Mouse (Mus musculus) brown adipose tissue, adult 24 weeks (tissue): ENCODE measurements around the gene Ccdc170. TPM values are rescaled to one million over a fixed set of nuclear protein-coding genes. Genes with fewer than 3 reads are reported as not detected.

Source experiments
- H3K27ac ChIP-seq: fragments of 200-500 bp; replicated peaks from 2 replicates; pipeline ENCODE4 v1.5.1; 2012; ENCODE audit warnings: low read depth, mild to moderate bottlenecking, low read length
- H3K4me1 ChIP-seq: fragments of 200-500 bp; 2 replicates; pipeline ENCODE4 v1.6.1; 2012; ENCODE audit warnings: low read length, mixed read lengths; ENCODE audit not compliant: control insufficient read depth, insufficient read depth, insufficient read length
- H3K4me3 ChIP-seq: fragments of 200-500 bp; 2 replicates; pipeline ENCODE4 v1.5.1; 2012; ENCODE audit warnings: low read depth, mild to moderate bottlenecking, low read length, moderate library complexity; ENCODE audit not compliant: insufficient read depth
- polyA plus RNA-seq: library from polyadenylated mRNA; stranded (reverse); fragments of >200 nt; gene quantifications from 2 replicates; pipeline ENCODE4 v1.2.4, GENCODE M21; 2012; ENCODE audit not compliant: missing spikeins, insufficient read depth, insufficient read length

Gene Ccdc170
- polyA plus RNA-seq, 1 experiment = 2.2 TPM

- Histone ChIP-seq H3K4me3 (no peak overlapping the region), H3K27ac (no peak overlapping the region), H3K4me1 (no peaks in the 10 kb centered on the region)
Observed at GRCm38 (mm10) chr10:4491281-4491680, 9.0 kb downstream of the Ccdc170 start.

- Histone ChIP-seq H3K4me3 (no peak overlapping the region), H3K4me1 (no peaks in the 10 kb centered on the region), H3K27ac (no peak overlapping the region)
Observed at GRCm38 (mm10) chr10:4492045-4492444, 9.7 kb downstream of the Ccdc170 start.

GRCm38 (mm10) chr10:4492909-4493308 lies 10.6 kb downstream of the Ccdc170 start:
- H3K27ac ChIP-seq = no peak overlapping the region
- H3K4me3 ChIP-seq = no peak overlapping the region
- no peaks in the 10 kb centered on the region for H3K4me1 ChIP-seq

- H3K4me1 ChIP-seq = no peaks in the 10 kb centered on the region
- H3K27ac ChIP-seq = no peak overlapping the region
- H3K4me3 ChIP-seq = no peak overlapping the region
Observed at GRCm38 (mm10) chr10:4503251-4503650, 20.9 kb downstream of the Ccdc170 start.

- no peak overlapping the region for H3K4me3 ChIP-seq
- no peaks in the 10 kb centered on the region for H3K4me1 ChIP-seq
Observed at GRCm38 (mm10) chr10:4512725-4513124, 30.4 kb downstream of the Ccdc170 start.

GRCm38 (mm10) chr10:4517614-4518013 lies 35.3 kb downstream of the Ccdc170 start:
- Histone ChIP-seq H3K4me1 (no peaks in the 10 kb centered on the region), H3K27ac (no peak overlapping the region), H3K4me3 (no peak overlapping the region)

More at GRCm38 (mm10) chr10:4512725-4513124, 30.4 kb downstream of the Ccdc170 start:
- H3K27ac ChIP-seq = no peak overlapping the region

GRCm38 (mm10) chr10:4519645-4520044 lies 37.3 kb downstream of the Ccdc170 start:
- H3K27ac ChIP-seq = no peak overlapping the region
- no peaks in the 10 kb centered on the region for H3K4me1 ChIP-seq
- no peak overlapping the region for H3K4me3 ChIP-seq

- Histone ChIP-seq H3K4me1 (no peaks in the 10 kb centered on the region), H3K27ac (no peak overlapping the region), H3K4me3 (no peak overlapping the region)
Observed at GRCm38 (mm10) chr10:4520394-4521102, 38.2 kb downstream of the Ccdc170 start.

- no peak overlapping the region for H3K4me3 ChIP-seq
- H3K4me1 ChIP-seq = no peaks in the 10 kb centered on the region
- H3K27ac ChIP-seq = no peak overlapping the region
Observed at GRCm38 (mm10) chr10:4522116-4522515, 39.8 kb downstream of the Ccdc170 start.

- Histone ChIP-seq H3K4me3 (no peak overlapping the region), H3K27ac (no peak overlapping the region), H3K4me1 (no peaks in the 10 kb centered on the region)
Observed at GRCm38 (mm10) chr10:4523078-4523477, 40.8 kb downstream of the Ccdc170 start.

GRCm38 (mm10) chr10:4528043-4528442 lies 45.7 kb downstream of the Ccdc170 start:
- no peak overlapping the region for H3K4me3 ChIP-seq

GRCm38 (mm10) chr10:4530638-4531235 lies 48.4 kb downstream of the Ccdc170 start:
- H3K4me3 ChIP-seq = no peak overlapping the region
- H3K4me1 ChIP-seq = no peaks in the 10 kb centered on the region
- no peak overlapping the region for H3K27ac ChIP-seq

More at GRCm38 (mm10) chr10:4528043-4528442, 45.7 kb downstream of the Ccdc170 start:
- H3K4me1 ChIP-seq = no peaks in the 10 kb centered on the region
- H3K27ac ChIP-seq = no peak overlapping the region

- Histone ChIP-seq H3K4me3 (no peak overlapping the region), H3K27ac (no peak overlapping the region)
Observed at GRCm38 (mm10) chr10:4531933-4532332, 49.6 kb downstream of the Ccdc170 start.

GRCm38 (mm10) chr10:4532731-4533130 lies 50.4 kb downstream of the Ccdc170 start:
- no peak overlapping the region for H3K27ac ChIP-seq
- H3K4me1 ChIP-seq = no peaks in the 10 kb centered on the region
- no peak overlapping the region for H3K4me3 ChIP-seq

More at GRCm38 (mm10) chr10:4531933-4532332, 49.6 kb downstream of the Ccdc170 start:
- no peaks in the 10 kb centered on the region for H3K4me1 ChIP-seq

- Histone ChIP-seq H3K4me1 (no peaks in the 10 kb centered on the region), H3K4me3 (no peak overlapping the region), H3K27ac (no peak overlapping the region)
Observed at GRCm38 (mm10) chr10:4533873-4534272, 51.6 kb downstream of the Ccdc170 start.

- H3K4me1 ChIP-seq = no peaks in the 10 kb centered on the region
- no peak overlapping the region for H3K27ac ChIP-seq
- H3K4me3 ChIP-seq = no peak overlapping the region
Observed at GRCm38 (mm10) chr10:4545550-4545949, 63.2 kb downstream of the Ccdc170 start.
